Mouse (Mus musculus): ENCODE measurements around the gene Wars.
A peak's percentile ranks its signal among the peaks of the same experiment; 100 is the strongest.

Gene Wars

GRCm38 (mm10) chr12:108887077-108887476 lies 6.9 kb downstream of the Wars start:
- no peaks in the 10 kb centered on the region for H3K9me3 ChIP-seq (ENCODE audit: low read length)
- H3K4me3 ChIP-seq (replicated peaks; ENCODE audit: low read length): no peak overlapping the region
- H3K36me3 ChIP-seq (ENCODE audit: insufficient read depth, low read length): peaks cover 95% of the 10 kb centered on the region
- H3K27me3 ChIP-seq (ENCODE audit: insufficient read depth, low read length): no peaks in the 10 kb centered on the region
- TF ChIP-seq NANOG (IDR thresholded peaks at IDR 0.05; ENCODE audit: borderline replicate concordance, low read length): no peak
- TF ChIP-seq CTCF (conservative IDR thresholded peaks at IDR 0.05; ENCODE audit: low read length): no peak
- peaks cover 11% of the 10 kb centered on the region; the same call in 1 of the 2 replicates for H3K4me1 ChIP-seq (replicated peaks; ENCODE audit: low read depth, low read length)

GRCm38 (mm10) chr12:108885906-108886305 lies 8.1 kb downstream of the Wars start:
- Histone ChIP-seq H3K9me3 (ENCODE audit: low read length) (no peaks in the 10 kb centered on the region), H3K4me3 (replicated peaks; ENCODE audit: low read length) (no peak overlapping the region), H3K4me1 (replicated peaks; ENCODE audit: low read depth, low read length) (peaks cover 10% of the 10 kb centered on the region; the same call in 1 of the 2 replicates), H3K36me3 (ENCODE audit: insufficient read depth, low read length) (peaks cover 99% of the 10 kb centered on the region), H3K27me3 (ENCODE audit: insufficient read depth, low read length) (no peaks in the 10 kb centered on the region)
- TF ChIP-seq POU5F1 (IDR thresholded peaks at IDR 0.05; ENCODE audit: borderline replicate concordance, low read length): no peak
- no peak for TF ChIP-seq NANOG (IDR thresholded peaks at IDR 0.05; ENCODE audit: borderline replicate concordance, low read length)
- TF ChIP-seq CTCF (conservative IDR thresholded peaks at IDR 0.05; ENCODE audit: low read length): no peak

- no peaks in the 10 kb centered on the region for H3K9me3 ChIP-seq (ENCODE audit: low read length)
- no peaks in the 10 kb centered on the region for H3K27me3 ChIP-seq (ENCODE audit: insufficient read depth, low read length)
- no peak overlapping the region for H3K4me3 ChIP-seq (replicated peaks; ENCODE audit: low read length)
- H3K36me3 ChIP-seq (ENCODE audit: insufficient read depth, low read length): peaks cover 99% of the 10 kb centered on the region
- TF ChIP-seq POU5F1 (IDR thresholded peaks at IDR 0.05; ENCODE audit: borderline replicate concordance, low read length) (no peak), NANOG (IDR thresholded peaks at IDR 0.05; ENCODE audit: borderline replicate concordance, low read length) (no peak), CTCF (conservative IDR thresholded peaks at IDR 0.05; ENCODE audit: low read length) (no peak)
- H3K4me1 ChIP-seq (replicated peaks; ENCODE audit: low read depth, low read length): peaks cover 10% of the 10 kb centered on the region; the same call in 1 of the 2 replicates
These were observed 11.2 kb downstream of the Wars start for GRCm38 (mm10) chr12:108882776-108883175.

GRCm38 (mm10) chr12:108881192-108881591 lies 12.8 kb downstream of the Wars start:
- Histone ChIP-seq H3K27me3 (ENCODE audit: insufficient read depth, low read length) (no peaks in the 10 kb centered on the region), H3K36me3 (ENCODE audit: insufficient read depth, low read length) (peaks cover 97% of the 10 kb centered on the region), H3K4me3 (replicated peaks; ENCODE audit: low read length) (no peak overlapping the region), H3K4me1 (replicated peaks; ENCODE audit: low read depth, low read length) (peaks cover 8% of the 10 kb centered on the region; the same call in 1 of the 2 replicates), H3K9me3 (ENCODE audit: low read length) (no peaks in the 10 kb centered on the region)
- TF ChIP-seq NANOG (IDR thresholded peaks at IDR 0.05; ENCODE audit: borderline replicate concordance, low read length): no peak
- no peak for TF ChIP-seq CTCF (conservative IDR thresholded peaks at IDR 0.05; ENCODE audit: low read length)
- no peak for TF ChIP-seq POU5F1 (IDR thresholded peaks at IDR 0.05; ENCODE audit: borderline replicate concordance, low read length)

GRCm38 (mm10) chr12:108880606-108881005 lies 13.4 kb downstream of the Wars start:
- Histone ChIP-seq H3K4me3 (replicated peaks; ENCODE audit: low read length) (no peak overlapping the region), H3K4me1 (replicated peaks; ENCODE audit: low read depth, low read length) (peaks cover 3% of the 10 kb centered on the region; the same call in 1 of the 2 replicates), H3K27me3 (ENCODE audit: insufficient read depth, low read length) (no peaks in the 10 kb centered on the region), H3K9me3 (ENCODE audit: low read length) (no peaks in the 10 kb centered on the region), H3K36me3 (ENCODE audit: insufficient read depth, low read length) (peaks cover 97% of the 10 kb centered on the region)
- TF ChIP-seq CTCF (conservative IDR thresholded peaks at IDR 0.05; ENCODE audit: low read length) (no peak), NANOG (IDR thresholded peaks at IDR 0.05; ENCODE audit: borderline replicate concordance, low read length) (no peak), POU5F1 (IDR thresholded peaks at IDR 0.05; ENCODE audit: borderline replicate concordance, low read length) (no peak)

- Histone ChIP-seq H3K9me3 (ENCODE audit: low read length) (no peaks in the 10 kb centered on the region), H3K4me3 (replicated peaks; ENCODE audit: low read length) (no peak overlapping the region), H3K4me1 (replicated peaks; ENCODE audit: low read depth, low read length) (no peaks in the 10 kb centered on the region), H3K36me3 (ENCODE audit: insufficient read depth, low read length) (peaks cover 97% of the 10 kb centered on the region), H3K27me3 (ENCODE audit: insufficient read depth, low read length) (no peaks in the 10 kb centered on the region)
- TF ChIP-seq POU5F1 (IDR thresholded peaks at IDR 0.05; ENCODE audit: borderline replicate concordance, low read length) (no peak), NANOG (IDR thresholded peaks at IDR 0.05; ENCODE audit: borderline replicate concordance, low read length) (no peak), CTCF (conservative IDR thresholded peaks at IDR 0.05; ENCODE audit: low read length) (no peak)
These were observed 14.8 kb downstream of the Wars start for GRCm38 (mm10) chr12:108879138-108879537.

GRCm38 (mm10) chr12:108873122-108873521 lies 20.9 kb downstream of the Wars start:
- Histone ChIP-seq H3K27me3 (ENCODE audit: insufficient read depth, low read length) (no peaks in the 10 kb centered on the region), H3K4me1 (replicated peaks; ENCODE audit: low read depth, low read length) (no peaks in the 10 kb centered on the region), H3K4me3 (replicated peaks; ENCODE audit: low read length) (no peak overlapping the region), H3K9me3 (ENCODE audit: low read length) (no peaks in the 10 kb centered on the region), H3K36me3 (ENCODE audit: insufficient read depth, low read length) (peaks cover 94% of the 10 kb centered on the region)
- TF ChIP-seq NANOG (IDR thresholded peaks at IDR 0.05; ENCODE audit: borderline replicate concordance, low read length): no peak
- TF ChIP-seq CTCF (conservative IDR thresholded peaks at IDR 0.05; ENCODE audit: low read length): no peak

GRCm38 (mm10) chr12:108869575-108869974 lies 24.4 kb downstream of the Wars start:
- Histone ChIP-seq H3K9me3 (ENCODE audit: low read length) (no peaks in the 10 kb centered on the region), H3K4me3 (replicated peaks; ENCODE audit: low read length) (no peak overlapping the region), H3K4me1 (replicated peaks; ENCODE audit: low read depth, low read length) (no peaks in the 10 kb centered on the region), H3K27me3 (ENCODE audit: insufficient read depth, low read length) (no peaks in the 10 kb centered on the region), H3K36me3 (ENCODE audit: insufficient read depth, low read length) (peaks cover 95% of the 10 kb centered on the region)
- no peak for TF ChIP-seq POU5F1 (IDR thresholded peaks at IDR 0.05; ENCODE audit: borderline replicate concordance, low read length)
- TF ChIP-seq NANOG (IDR thresholded peaks at IDR 0.05; ENCODE audit: borderline replicate concordance, low read length): no peak
- TF ChIP-seq CTCF (conservative IDR thresholded peaks at IDR 0.05; ENCODE audit: low read length): peak; percentile 27

- no peaks in the 10 kb centered on the region for H3K27me3 ChIP-seq (ENCODE audit: insufficient read depth, low read length)
- no peak overlapping the region for H3K4me3 ChIP-seq (replicated peaks; ENCODE audit: low read length)
- H3K9me3 ChIP-seq (ENCODE audit: low read length): no peaks in the 10 kb centered on the region
- H3K4me1 ChIP-seq (replicated peaks; ENCODE audit: low read depth, low read length): peaks cover 2% of the 10 kb centered on the region; the same call in 1 of the 2 replicates
- H3K36me3 ChIP-seq (ENCODE audit: insufficient read depth, low read length): peaks cover 100% of the 10 kb centered on the region
- TF ChIP-seq CTCF (conservative IDR thresholded peaks at IDR 0.05; ENCODE audit: low read length) (no peak), POU5F1 (IDR thresholded peaks at IDR 0.05; ENCODE audit: borderline replicate concordance, low read length) (no peak), NANOG (IDR thresholded peaks at IDR 0.05; ENCODE audit: borderline replicate concordance, low read length) (no peak)
These were observed 28.9 kb downstream of the Wars start for GRCm38 (mm10) chr12:108865007-108865494.

All from E14TG2a.4 (cell line).